7 mouse cellular contexts compared by ENCODE assay signal in genomic region chr2:164006932-164007331, GRCm38 (mm10). TPM values are rescaled to one million over a fixed set of nuclear protein-coding genes. Genes with fewer than 3 reads are reported as not detected.
DNase-seq lines count a peak whose midpoint lies in the region; ATAC-seq lines count a peak whose summit lies in the region.

No protein-coding gene starts in this region.

- H3K4me2 ChIP-seq in intestine, embryonic 15.5 days (replicated peaks), result peak overlapping the region; percentile 33; the same call in 1 of the 2 replicates
- no peak overlapping the region for H3K4me2 ChIP-seq in lung, embryonic 16.5 days (ENCODE audit: low read depth, low read length)
- H3K4me2 ChIP-seq in hindbrain, embryonic 11.5 days (replicated peaks; ENCODE audit: low read depth, low read length), result no peak overlapping the region
- H3K4me2 ChIP-seq in neural tube, embryonic 15.5 days, result no peak overlapping the region

- no peak overlapping the region for H3K9ac ChIP-seq in intestine, embryonic 15.5 days
- no peak overlapping the region for H3K9ac ChIP-seq in lung, embryonic 16.5 days (ENCODE audit: low read length)
- no peak overlapping the region for H3K9ac ChIP-seq in hindbrain, embryonic 11.5 days (ENCODE audit: low read depth, low read length)
- no peak overlapping the region for H3K9ac ChIP-seq in neural tube, embryonic 15.5 days (replicated peaks)

- H3K4me3 ChIP-seq in intestine, embryonic 15.5 days (replicated peaks), result no peak overlapping the region
- no peak overlapping the region for H3K4me3 ChIP-seq in lung, embryonic 16.5 days (ENCODE audit: low read length)
- no peak overlapping the region for H3K4me3 ChIP-seq in hindbrain, embryonic 11.5 days (ENCODE audit: low read depth, low read length)
- H3K4me3 ChIP-seq in neural tube, embryonic 15.5 days (replicated peaks), result no peak overlapping the region

- DNase-seq in CD4-positive helper T cell, adult 2 months (ENCODE audit: low read depth, low spot score), result peak; percentile 49
- DNase-seq in ES-CJ7 (ENCODE audit: low read depth, low spot score), result peak; percentile 32
- peak; percentile 51 for DNase-seq in thymus, postnatal 4 days
- no peak for DNase-seq in hindbrain, embryonic 11.5 days (ENCODE audit: low spot score)

- H3K27me3 ChIP-seq in intestine, embryonic 15.5 days (replicated peaks), result no peaks in the 10 kb centered on the region
- no peaks in the 10 kb centered on the region for H3K27me3 ChIP-seq in lung, embryonic 16.5 days (ENCODE audit: control insufficient read depth, insufficient read depth, low read depth, low read length)
- H3K27me3 ChIP-seq in hindbrain, embryonic 11.5 days (ENCODE audit: control insufficient read depth, insufficient read depth, low read length), result no peaks in the 10 kb centered on the region
- H3K27me3 ChIP-seq in neural tube, embryonic 15.5 days (replicated peaks), result no peaks in the 10 kb centered on the region

- ATAC-seq in intestine, embryonic 15.5 days, result peak; percentile 69
- ATAC-seq in lung, embryonic 16.5 days (ENCODE audit: low read depth), result peak; percentile 44; the same call in 1 of the 2 replicates
- no peak for ATAC-seq in hindbrain, embryonic 11.5 days (ENCODE audit: low FRiP score)
- ATAC-seq in neural tube, embryonic 15.5 days (ENCODE audit: low FRiP score), result no peak

- WGBS in intestine, embryonic 15.5 days, result 60% methylated on average over 10 of the region's 10 CpGs
- 46% methylated on average over 10 of the region's 10 CpGs for WGBS in lung, embryonic 16.5 days
- 72% methylated on average over 10 of the region's 10 CpGs for WGBS in hindbrain, embryonic 11.5 days
- 71% methylated on average over 10 of the region's 10 CpGs for WGBS in neural tube, embryonic 15.5 days

- peaks cover 16% of the 10 kb centered on the region for H3K4me1 ChIP-seq in intestine, embryonic 15.5 days (replicated peaks)
- peaks cover 28% of the 10 kb centered on the region for H3K4me1 ChIP-seq in lung, embryonic 16.5 days (replicated peaks; ENCODE audit: control insufficient read depth, insufficient read depth, low read length)
- H3K4me1 ChIP-seq in hindbrain, embryonic 11.5 days (replicated peaks; ENCODE audit: control insufficient read depth, insufficient read depth, low read length), result no peaks in the 10 kb centered on the region
- H3K4me1 ChIP-seq in neural tube, embryonic 15.5 days, result peaks cover 35% of the 10 kb centered on the region

- no peaks in the 10 kb centered on the region for H3K36me3 ChIP-seq in intestine, embryonic 15.5 days
- peaks cover 6% of the 10 kb centered on the region for H3K36me3 ChIP-seq in lung, embryonic 16.5 days (ENCODE audit: control insufficient read depth, insufficient read depth, low read length)
- no peaks in the 10 kb centered on the region for H3K36me3 ChIP-seq in hindbrain, embryonic 11.5 days (ENCODE audit: control insufficient read depth, insufficient read depth, low read length)
- peaks cover 5% of the 10 kb centered on the region for H3K36me3 ChIP-seq in neural tube, embryonic 15.5 days

- H3K27ac ChIP-seq in intestine, embryonic 15.5 days, result peak overlapping the region; percentile 71; the same call in 1 of the 2 replicates
- H3K27ac ChIP-seq in lung, embryonic 16.5 days (ENCODE audit: low read length), result 0 out of 2 replicates have a peak overlapping the region, but pooled peaks have one; percentile 34
- no peak overlapping the region for H3K27ac ChIP-seq in hindbrain, embryonic 11.5 days (ENCODE audit: low read depth, low read length)
- H3K27ac ChIP-seq in neural tube, embryonic 15.5 days (replicated peaks), result no peak overlapping the region

- no peaks in the 10 kb centered on the region for H3K9me3 ChIP-seq in intestine, embryonic 15.5 days
- no peaks in the 10 kb centered on the region for H3K9me3 ChIP-seq in lung, embryonic 16.5 days (ENCODE audit: control insufficient read depth, low read length)
- no peaks in the 10 kb centered on the region for H3K9me3 ChIP-seq in hindbrain, embryonic 11.5 days (ENCODE audit: control insufficient read depth, low read length)
- no peaks in the 10 kb centered on the region for H3K9me3 ChIP-seq in neural tube, embryonic 15.5 days (replicated peaks)

RNA-seq across cellular contexts. Expression of gene Ywhab, which starts 12.2 kb away (rescaled TPM):
- polyA plus RNA-seq in intestine, embryonic 15.5 days (2015; fragmentation: Nextera tagmentation; extraction: Ambion mirVana), result 269 and 298 TPM in 2 replicates
- 294 and 308 TPM in 2 replicates for polyA plus RNA-seq in lung, embryonic 16.5 days (2015; fragmentation: Nextera tagmentation; extraction: Ambion mirVana)
- polyA plus RNA-seq in hindbrain, embryonic 11.5 days (2014; fragmentation: Nextera tagmentation; extraction: Ambion mirVana), result 327 and 328 TPM in 2 replicates
- polyA plus RNA-seq in neural tube, embryonic 15.5 days (2015; fragmentation: Nextera tagmentation; extraction: Ambion mirVana), result 487 and 519 TPM in 2 replicates

RNA-seq across cellular contexts. Expression of gene Pabpc1l, which starts 18.3 kb away (rescaled TPM):
- polyA plus RNA-seq in intestine, embryonic 15.5 days (2015; fragmentation: Nextera tagmentation; extraction: Ambion mirVana), result 0.82 and 1.3 TPM in 2 replicates
- 0.74 and 0.77 TPM in 2 replicates for polyA plus RNA-seq in lung, embryonic 16.5 days (2015; fragmentation: Nextera tagmentation; extraction: Ambion mirVana)
- polyA plus RNA-seq in hindbrain, embryonic 11.5 days (2014; fragmentation: Nextera tagmentation; extraction: Ambion mirVana), result 0.62 and 1.2 TPM in 2 replicates
- polyA plus RNA-seq in neural tube, embryonic 15.5 days (2015; fragmentation: Nextera tagmentation; extraction: Ambion mirVana), result 1.1 and 1.7 TPM in 2 replicates

Comparison
In these comparisons a context has a peak if more than half of its experiments do, and no peak if none do; other contexts are left out.
1. ATAC-seq: peak in intestine, embryonic 15.5 days (single experiment) and lung, embryonic 16.5 days (single experiment); none in hindbrain, embryonic 11.5 days (single experiment) and neural tube, embryonic 15.5 days (single experiment).
2. H3K27ac ChIP-seq: peak in intestine, embryonic 15.5 days (single experiment) and lung, embryonic 16.5 days (single experiment); none in hindbrain, embryonic 11.5 days (single experiment) and neural tube, embryonic 15.5 days (single experiment).